Mouse (Mus musculus) liver, adult (tissue): ENCODE measurements around the gene Enho.

Experiments used
- GATA4 ChIP-seq: IDR thresholded peaks from 2 replicates; pipeline ENCODE4 v1.6.1; 2014; ENCODE audit warnings: mild to moderate bottlenecking, low read length; ENCODE audit not compliant: insufficient replicate concordance

Gene Enho

GRCm38 (mm10) chr4:41639913-41640507 is at the start of gene Enho:
TSS of gene Enho (minus strand) at chr4:41640324.
- no peak for TF ChIP-seq GATA4

DNA sequence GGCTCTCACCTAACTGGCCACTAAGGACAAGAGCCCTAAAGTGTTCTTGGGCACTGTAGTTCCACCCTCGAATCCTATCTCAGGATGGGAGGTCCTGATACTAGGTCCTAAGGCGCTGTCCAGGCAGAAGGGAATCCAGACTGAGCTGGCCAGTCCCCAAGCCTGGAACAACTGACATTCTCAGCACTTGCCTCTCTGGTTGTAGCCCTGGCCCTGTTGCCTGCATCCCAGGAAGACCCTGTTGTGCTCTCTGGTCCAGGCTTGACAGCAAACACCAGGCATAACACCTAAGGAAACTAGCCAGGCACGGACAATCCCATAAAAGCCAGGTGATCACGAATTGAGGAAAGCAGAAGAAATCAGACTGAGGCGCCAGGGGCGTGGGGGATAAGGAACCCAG is 42.7 kb upstream of the Enho start:
- TF ChIP-seq GATA4, result no peak

GRCm38 (mm10) chr4:41681947-41682346 is 41.8 kb upstream of the Enho start:
- no peak for TF ChIP-seq GATA4

GRCm38 (mm10) chr4:41681176-41681575 is 41.1 kb upstream of the Enho start:
- TF ChIP-seq GATA4, result no peak

DNA sequence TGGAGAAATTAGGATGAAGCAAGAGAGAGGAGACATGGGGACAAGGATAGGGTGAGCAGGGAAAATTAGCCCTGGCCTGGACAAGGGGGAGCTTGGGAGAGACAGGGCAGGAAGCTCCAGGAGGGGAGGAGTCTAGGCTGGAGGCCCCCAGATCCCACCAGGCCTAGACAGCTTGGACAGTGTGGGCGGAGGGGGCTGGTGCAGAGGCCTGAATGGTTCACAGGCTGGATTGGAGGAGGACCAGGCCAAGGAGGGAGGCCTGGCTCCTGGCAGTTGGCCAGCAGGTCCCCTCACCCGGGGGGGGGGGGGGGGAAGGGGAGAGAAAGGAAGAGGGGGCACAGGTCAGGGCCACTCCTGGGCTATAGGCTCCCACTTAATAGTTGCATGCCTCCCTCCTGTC is 39.2 kb upstream of the Enho start:
- no peak for TF ChIP-seq GATA4

DNA sequence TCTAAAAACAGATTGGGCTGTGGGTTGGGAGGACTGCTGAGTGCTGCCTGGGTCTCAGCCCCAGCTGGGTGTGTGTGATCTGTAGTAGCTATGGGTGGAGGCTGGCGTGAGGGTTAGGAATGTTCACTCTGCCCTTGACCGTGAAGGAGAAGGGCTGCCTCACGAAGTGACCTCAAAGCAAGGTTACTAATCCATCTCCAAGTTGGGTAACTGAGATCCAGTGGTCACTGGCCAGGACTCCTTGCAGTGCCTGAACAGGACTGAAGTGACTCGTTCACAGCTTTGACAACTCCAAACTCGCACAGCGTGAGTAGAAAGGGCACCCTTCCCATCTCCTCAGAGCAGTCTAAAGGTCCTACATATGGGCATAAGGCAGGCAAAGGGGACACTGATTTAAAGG is 38.7 kb upstream of the Enho start:
- TF ChIP-seq GATA4, result no peak

- no peak for TF ChIP-seq GATA4
These were observed 37.0 kb upstream of the Enho start for GRCm38 (mm10) chr4:41677006-41677629.

DNA sequence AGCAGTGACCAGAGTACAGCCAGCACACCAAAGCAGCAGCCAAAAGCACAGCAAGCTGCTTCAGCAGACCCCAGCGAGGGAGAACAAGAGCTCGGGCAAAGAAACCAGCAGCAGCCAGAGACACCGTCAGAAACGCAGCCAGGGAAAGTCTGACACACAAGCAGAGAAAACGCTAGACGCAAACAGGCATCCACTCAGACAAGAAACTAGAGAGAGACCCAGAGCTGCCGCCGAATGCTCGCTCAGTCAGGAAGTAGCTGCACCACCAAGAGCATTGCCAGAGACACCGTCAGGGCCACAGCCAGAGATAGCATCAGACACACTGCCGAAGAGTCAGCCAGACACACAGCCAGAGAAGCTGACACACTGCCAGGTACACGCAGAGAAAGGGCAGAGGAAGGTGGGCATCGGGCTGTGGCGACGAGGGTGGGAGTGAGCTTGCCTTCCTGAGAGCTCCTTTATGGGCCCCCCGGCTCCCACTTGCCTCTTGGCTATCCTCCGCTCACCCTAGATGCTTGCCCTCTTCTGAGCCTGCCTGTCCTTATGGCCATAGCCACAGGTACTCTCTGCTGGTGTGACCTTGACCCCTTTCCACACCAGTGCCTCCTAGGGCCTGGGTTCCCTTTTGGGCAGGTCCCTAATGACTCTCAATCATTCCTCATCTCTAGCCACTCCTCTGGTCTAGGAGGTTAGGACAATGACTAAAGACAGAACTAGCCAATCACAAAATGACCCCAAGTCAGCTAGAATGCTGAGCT is 36.3 kb upstream of the Enho start:
- TF ChIP-seq GATA4, result no peak

- no peak for TF ChIP-seq GATA4
These were observed 33.1 kb upstream of the Enho start for GRCm38 (mm10) chr4:41673186-41673585.

GRCm38 (mm10) chr4:41672522-41672963 is 32.4 kb upstream of the Enho start:
- no peak for TF ChIP-seq GATA4

DNA sequence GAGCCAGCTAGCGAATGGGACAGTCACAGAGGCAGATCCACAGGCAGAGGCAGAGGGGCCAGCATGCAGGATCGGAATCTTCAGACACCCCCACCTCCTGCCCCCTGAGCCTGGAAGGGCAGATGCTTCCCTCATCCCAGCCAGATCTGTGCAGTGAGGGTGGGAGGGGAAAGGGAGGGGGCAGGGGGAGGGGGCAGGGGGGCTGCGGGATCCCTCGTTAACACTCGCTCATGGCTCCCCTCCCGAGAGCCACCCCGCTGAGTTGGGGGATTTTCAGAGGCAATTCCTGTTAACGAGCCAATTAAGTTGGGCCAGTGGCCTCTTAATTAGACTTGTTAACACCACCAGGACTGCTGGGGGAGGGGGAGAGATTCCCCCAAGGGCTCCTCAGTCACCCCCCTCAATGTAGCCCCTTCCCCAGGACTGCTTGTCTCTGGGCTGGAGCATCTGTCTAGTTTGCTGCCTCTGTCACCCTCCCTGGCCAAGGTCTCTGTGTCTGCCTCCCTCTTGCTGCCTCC is 31.9 kb upstream of the Enho start:
- TF ChIP-seq GATA4, result no peak

- TF ChIP-seq GATA4, result no peak
These were observed 31.4 kb upstream of the Enho start for GRCm38 (mm10) chr4:41671500-41671899.

GRCm38 (mm10) chr4:41670836-41671235 is 30.7 kb upstream of the Enho start:
- TF ChIP-seq GATA4, result no peak

DNA sequence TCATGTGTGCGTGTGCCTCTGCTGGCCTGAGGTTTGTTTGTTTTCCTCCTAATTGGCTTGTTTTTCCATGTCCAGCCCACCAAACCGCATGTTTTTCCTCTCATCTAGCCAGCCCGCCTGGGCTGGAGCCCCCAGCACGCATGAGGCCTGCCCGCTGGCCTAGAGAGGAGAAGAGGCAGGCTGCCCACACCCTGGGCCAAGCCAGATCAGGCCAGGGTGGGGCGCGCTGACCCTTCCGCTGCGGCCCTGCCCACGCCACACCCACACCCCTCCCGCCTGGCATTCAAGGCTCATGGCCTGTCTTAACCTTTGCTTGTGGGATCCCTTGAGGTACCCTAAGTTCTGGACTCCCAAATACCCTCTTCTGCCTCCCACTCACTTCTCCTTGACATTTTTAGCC is 26.5 kb upstream of the Enho start:
- no peak for TF ChIP-seq GATA4

DNA sequence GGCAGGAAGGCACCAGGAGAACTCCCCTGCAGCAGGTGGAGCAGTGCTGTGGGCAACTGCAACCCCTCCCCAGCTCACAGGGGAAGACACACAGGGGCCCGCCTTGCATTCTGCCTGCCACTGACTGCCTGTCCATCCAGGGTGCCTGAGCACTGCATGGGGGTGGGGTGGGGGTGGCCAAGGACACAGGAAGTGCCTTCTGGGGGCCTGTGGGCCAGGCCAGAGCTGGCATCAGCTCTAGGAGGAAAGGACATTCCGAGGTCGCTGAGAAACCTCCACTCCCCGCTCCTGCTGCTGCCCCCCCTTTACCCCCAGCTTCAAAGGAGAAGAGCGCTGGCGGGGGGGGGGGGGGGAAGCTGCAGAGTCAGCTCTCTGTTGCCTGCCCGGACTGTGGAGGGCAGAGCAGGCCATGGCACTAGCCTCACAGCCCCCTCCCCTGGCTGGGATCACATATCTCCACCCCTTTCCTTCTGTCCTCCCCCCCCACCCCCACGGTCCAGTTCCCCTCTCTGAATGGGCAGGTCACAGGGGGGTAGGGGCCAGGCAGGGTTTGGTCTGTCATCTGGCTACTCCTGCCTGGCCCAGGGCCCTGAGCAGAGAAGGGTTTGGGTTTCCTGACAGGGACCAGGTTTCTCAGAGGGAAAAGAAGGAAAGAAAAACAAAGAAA is 25.0 kb upstream of the Enho start:
- no peak for TF ChIP-seq GATA4

- no peak for TF ChIP-seq GATA4
These were observed 24.4 kb upstream of the Enho start for GRCm38 (mm10) chr4:41664533-41664932.

GRCm38 (mm10) chr4:41663614-41664013 is 23.5 kb upstream of the Enho start:
- no peak for TF ChIP-seq GATA4
